Mouse (Mus musculus): Measurements from ENCODE around the gene Phospho1.

Gene Phospho1

GRCm38 (mm10) chr11:95836433-95836832 lies 12.1 kb downstream of the Phospho1 start:
- no peak for TF ChIP-seq GATA4 (IDR thresholded peaks at IDR 0.05; ENCODE audit: insufficient replicate concordance, low read length)

- 0 out of 2 replicates have a peak, but pooled peaks have one; percentile 18 for TF ChIP-seq GATA4 (IDR thresholded peaks at IDR 0.05; ENCODE audit: insufficient replicate concordance, low read length)
Measured at GRCm38 (mm10) chr11:95837059-95837458, 12.8 kb downstream of the Phospho1 start, which contains the start of gene Gngt2. Gene Gngt2, plus strand, starts transcription at chr11:95837216.

DNA sequence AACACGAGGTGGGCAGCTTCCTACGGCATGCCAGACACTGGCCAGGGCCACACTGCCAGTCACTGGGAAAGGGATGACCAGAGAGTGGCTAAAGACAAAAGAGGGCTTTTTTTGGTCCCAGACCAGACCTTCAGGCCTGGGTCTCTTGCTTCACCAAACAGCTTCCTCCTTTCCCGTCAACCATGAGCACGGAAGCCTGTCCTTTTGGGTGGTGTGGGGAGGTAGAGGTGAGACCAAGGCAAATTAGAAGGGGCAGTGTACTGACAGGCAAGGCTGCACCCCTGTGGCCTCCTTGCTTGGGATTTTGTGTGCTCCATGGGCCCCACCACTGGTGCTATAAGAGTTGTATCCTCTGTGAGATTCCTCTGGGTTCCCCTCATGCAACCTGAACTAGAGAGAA lies 14.3 kb downstream of the Phospho1 start:
- TF ChIP-seq GATA4 (IDR thresholded peaks at IDR 0.05; ENCODE audit: insufficient replicate concordance, low read length), result no peak

DNA sequence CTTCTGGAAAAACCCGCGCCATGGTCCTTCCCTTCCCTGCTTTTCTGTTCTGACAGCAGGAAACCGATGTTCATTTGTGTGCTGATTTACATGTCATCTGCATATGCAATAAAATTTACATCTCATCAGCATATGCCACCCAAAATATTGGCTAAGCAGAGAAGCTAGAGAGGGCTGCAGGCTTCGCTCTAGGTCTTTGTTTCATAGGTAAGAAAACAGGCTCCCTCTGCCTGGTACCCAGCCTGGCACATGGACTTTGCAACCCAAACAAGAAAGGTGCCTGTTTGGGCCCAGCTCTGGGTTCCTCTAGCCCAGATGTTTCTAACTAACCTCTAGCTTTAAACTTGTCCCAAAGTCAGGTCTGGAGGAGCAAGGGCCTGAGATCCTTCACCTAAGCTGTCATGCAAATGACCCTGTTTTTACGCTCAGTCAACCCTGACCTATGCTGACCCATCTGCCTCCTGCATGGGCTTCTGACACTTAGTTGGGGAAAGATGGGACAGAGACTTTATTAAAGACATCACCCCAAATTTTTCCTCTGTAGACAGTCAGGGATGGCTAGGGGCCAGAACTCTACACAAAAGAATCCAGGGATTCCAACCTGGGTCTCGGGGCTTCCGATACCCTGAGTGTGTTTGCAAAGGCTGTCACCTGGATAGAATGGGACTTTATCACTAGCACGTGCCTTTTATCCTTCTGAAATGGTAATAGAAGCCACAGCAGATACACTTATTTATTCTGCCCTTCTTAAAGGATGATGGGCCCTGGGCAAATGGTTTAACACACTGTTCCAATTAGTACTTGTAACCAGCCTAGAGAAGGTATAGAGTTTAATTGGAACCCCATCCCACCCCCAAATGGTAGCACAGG lies 14.9 kb downstream of the Phospho1 start:
- no peak for TF ChIP-seq GATA4 (IDR thresholded peaks at IDR 0.05; ENCODE audit: insufficient replicate concordance, low read length)

GRCm38 (mm10) chr11:95840694-95841497 lies 16.6 kb downstream of the Phospho1 start:
- no peak for TF ChIP-seq GATA4 (IDR thresholded peaks at IDR 0.05; ENCODE audit: insufficient replicate concordance, low read length)

DNA sequence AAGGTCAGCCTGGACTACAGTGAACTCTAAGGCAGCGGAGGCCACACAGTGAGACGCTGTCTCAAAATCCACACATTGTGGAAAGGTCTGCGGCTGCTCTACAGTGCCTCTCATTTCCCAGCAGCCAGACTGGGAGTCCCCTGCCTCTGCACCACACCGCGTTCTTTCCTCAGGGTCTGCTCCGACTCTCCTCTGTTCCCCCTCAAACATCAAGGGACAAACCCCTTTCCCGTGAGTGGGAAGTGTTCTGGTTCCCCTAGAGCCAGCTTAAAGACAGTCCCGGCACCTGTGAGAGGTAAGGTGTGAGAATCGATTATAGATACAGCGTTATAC lies 17.2 kb downstream of the Phospho1 start:
- no peak for TF ChIP-seq GATA4 (IDR thresholded peaks at IDR 0.05; ENCODE audit: insufficient replicate concordance, low read length)

DNA sequence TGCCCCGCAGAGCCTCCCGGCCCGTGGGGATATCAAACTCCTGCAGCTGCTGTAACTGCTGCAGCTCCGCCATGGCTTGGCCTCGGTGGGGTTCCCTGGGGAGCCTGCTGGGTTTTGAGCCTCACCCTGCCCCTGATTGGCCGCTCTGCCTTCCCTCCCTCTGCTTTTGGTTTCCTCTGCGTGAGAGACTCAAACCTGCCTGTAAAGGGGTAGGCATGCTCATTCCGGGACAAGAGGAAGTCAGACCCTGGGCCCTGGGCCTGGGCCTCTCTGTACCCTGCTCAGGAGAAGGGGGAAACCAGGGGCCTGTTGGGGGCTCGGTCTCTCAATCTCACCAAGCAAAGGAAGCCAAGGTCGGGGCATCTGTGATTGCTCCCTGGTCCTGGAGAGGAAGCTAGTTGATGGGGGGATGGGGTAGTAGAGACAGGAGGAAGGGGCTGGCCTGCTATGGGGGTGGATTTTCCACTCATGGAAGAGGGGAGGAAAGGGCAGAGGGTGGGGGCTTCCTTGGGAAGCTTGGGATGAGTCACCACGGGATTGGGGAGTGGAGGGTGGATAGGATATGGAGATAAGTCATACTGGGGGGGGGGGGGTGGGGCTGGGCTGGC lies 17.9 kb downstream of the Phospho1 start, which contains the start of gene Abi3:
Abi3 (minus strand) TSS at position 403 of the 608 bp plus-strand sequence.
- TF ChIP-seq GATA4 (IDR thresholded peaks at IDR 0.05; ENCODE audit: insufficient replicate concordance, low read length), result no peak; the same call in 1 of the 2 replicates

GRCm38 (mm10) chr11:95842953-95843352 lies 18.7 kb downstream of the Phospho1 start:
- TF ChIP-seq GATA4 (IDR thresholded peaks at IDR 0.05; ENCODE audit: insufficient replicate concordance, low read length), result no peak

GRCm38 (mm10) chr11:95843421-95843950 lies 19.2 kb downstream of the Phospho1 start:
- TF ChIP-seq GATA4 (IDR thresholded peaks at IDR 0.05; ENCODE audit: insufficient replicate concordance, low read length), result no peak

GRCm38 (mm10) chr11:95844935-95845334 lies 20.6 kb downstream of the Phospho1 start:
- no peak for TF ChIP-seq GATA4 (IDR thresholded peaks at IDR 0.05; ENCODE audit: insufficient replicate concordance, low read length)

DNA sequence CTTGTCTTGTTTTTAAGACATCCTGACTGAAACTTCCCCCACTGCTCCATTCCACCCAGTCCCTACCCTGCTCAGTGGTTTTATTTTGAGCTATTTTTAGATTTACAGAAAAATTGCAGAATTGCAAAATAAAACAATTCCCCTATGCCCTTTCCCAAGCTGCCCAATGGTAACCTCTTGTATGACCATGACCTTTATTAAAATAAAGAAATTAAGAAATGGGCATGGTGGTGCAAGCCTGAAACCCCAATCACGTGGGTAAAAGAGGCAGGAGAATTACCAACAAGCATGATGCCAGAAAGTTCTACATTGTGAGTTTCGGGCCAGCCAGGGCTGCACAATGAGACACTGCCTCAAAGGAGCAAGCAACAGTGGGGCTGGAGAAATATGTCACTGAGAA lies 26.6 kb downstream of the Phospho1 start:
- no peak for TF ChIP-seq GATA4 (IDR thresholded peaks at IDR 0.05; ENCODE audit: insufficient replicate concordance, low read length)

DNA sequence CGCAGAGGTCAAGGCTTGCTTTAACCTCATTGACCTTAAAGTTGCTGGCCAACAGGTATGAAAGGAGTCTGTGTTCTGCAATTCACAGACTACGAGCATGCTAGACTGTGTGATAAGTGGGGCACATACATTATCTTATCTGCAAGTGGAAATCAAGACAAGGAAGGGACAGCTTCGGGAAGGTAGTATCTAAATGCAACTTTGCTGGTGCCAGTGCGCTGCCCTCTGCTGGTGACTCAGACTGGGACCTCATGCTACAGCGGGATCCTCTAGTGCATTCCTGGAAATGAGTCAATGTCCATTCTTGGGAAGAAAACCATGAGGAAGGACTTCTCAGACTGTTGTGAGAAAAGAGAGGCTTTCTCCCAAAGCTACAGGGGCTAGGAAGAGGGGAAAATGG lies 29.4 kb downstream of the Phospho1 start:
- TF ChIP-seq GATA4 (IDR thresholded peaks at IDR 0.05; ENCODE audit: insufficient replicate concordance, low read length), result no peak

- TF ChIP-seq GATA4 (IDR thresholded peaks at IDR 0.05; ENCODE audit: insufficient replicate concordance, low read length), result no peak
Measured at GRCm38 (mm10) chr11:95857306-95857705, 33.0 kb downstream of the Phospho1 start.

DNA sequence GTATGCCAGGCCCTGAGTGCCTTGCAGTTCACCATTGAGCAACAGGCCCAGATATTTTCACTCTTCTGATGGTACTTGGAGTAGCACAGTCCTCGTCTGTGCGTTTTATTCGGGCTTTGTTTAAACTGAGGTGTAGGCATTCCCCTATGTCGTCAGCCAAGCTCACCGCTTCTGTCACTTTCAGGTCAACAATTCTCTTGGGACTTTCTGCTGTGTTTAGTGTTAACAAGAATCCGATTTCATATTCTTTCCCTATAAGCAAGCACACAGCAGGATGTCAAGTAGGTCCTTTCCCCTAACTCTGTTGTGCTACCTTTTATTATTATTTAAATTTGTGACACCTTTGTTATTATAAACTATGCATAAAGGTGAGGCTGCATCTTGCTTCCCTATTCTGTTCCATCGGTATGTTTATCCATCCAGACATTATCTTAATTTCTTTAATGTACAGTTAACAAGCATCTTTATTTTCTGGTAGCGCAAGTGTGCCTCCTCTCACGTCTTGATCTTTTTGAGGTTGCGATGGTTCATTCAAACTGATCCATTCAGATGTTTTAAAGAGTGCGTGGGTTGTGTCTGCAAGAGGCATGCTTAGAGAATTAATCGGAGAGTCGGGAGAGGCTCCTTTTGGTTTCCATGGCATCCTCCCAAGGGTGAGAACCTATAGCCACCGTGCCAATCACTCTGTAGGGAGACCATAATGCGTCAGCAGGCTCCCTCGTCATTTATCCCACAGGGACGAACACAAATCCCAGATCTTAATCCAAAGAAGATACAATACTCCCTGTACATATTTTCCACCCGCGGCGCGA lies 33.6 kb downstream of the Phospho1 start:
- TF ChIP-seq GATA4 (IDR thresholded peaks at IDR 0.05; ENCODE audit: insufficient replicate concordance, low read length), result no peak

Data from liver, adult (tissue).